Mouse (Mus musculus): ENCODE data around the gene D230025D16Rik.

- TF ChIP-seq CTCF (conservative IDR thresholded peaks at IDR 0.05; ENCODE audit: insufficient read depth, insufficient read length, low read depth, low read length) (no peak), POLR2A (IDR thresholded peaks at IDR 0.05; ENCODE audit: low read depth, low read length) (no peak)
Measured at GRCm38 (mm10) chr8:105237442-105238142, 12.6 kb downstream of the D230025D16Rik start.

Measured in kidney, adult 2 months (tissue).